Mouse (Mus musculus): ENCODE results near the gene Suco.

DNA sequence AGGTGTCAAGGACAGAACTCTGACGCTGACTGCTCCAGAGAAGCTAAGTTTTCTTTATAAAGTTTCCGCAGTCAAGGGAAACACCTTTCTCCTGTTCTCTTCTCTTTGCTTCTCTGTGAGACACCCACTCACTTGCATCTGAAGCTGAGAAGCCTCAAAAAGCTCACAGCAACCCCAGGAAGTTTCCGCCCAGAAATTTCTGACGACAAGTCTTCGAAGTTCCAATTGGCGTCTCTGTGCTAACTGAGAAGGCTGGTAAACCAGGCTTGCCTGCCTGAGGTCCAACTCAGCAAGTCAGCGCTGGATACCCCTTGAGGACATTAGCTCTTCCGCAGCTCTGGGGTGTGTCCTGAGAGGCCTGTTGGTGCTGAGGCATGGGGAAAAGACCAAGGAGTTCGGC, 88.1 kb downstream of the Suco start, which contains the start of gene Fasl:
- TF ChIP-seq POLR2A (IDR thresholded peaks at IDR 0.05; ENCODE audit: control insufficient read depth in 1 of 2, insufficient read depth in 1 of 2, low read depth in 1 of 2, low read length in 2 of 2, poor library complexity in 1 of 2) (no peak), TBP (IDR thresholded peaks at IDR 0.05; ENCODE audit: low read depth, low read length) (no peak)

Measured in MEL (cell line).